Mouse (Mus musculus) left cerebral cortex, adult 9 months (tissue): ENCODE measurements around the gene Rfng.
"Not testable (repeated sequence)": the region's sequence is repeated elsewhere in the genome, so short reads cannot be mapped to it uniquely, and the experiment has no call there.

Experiments used
- DNase-seq, 2 experiments: peaks; one replicate each; pipeline ENCODE4 v3.0.0; 2022; ENCODE audit warnings: low spot score in 2 of 2

Gene Rfng

DNA sequence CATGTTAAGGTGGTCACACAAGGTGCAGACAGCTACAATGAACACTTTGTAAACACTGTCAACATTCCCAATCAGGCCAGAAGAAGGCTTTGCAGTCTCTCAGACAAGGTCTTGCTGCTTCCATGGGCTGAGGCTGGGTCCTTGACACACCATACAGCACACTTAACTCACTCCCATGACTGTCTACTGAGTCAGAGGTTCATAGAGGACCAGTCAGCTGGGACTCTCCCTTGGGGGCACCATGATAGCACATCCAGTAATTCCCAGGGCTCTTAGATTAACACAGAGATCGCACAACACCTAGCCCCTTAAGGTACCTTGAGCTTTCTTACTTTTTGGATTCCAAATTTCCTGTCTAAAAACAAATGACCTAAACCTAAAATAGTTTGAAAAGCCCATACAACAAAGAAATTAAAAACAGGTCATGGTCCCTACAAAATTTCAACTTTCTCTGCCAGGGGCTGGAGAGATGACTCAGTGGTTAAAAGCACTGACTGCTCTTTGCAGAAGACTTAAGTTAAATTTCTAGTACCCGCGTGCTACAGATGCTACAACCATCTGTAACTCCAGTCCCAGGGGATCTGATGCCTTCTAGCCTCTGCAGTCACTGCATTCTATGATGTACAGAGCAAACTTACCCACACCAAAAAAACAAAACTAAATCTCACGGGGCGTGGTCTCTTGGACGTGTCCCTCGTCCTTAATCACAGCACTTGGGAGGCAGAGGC lies 10.4 kb downstream of the Rfng start:
- no peak for DNase-seq

DNA sequence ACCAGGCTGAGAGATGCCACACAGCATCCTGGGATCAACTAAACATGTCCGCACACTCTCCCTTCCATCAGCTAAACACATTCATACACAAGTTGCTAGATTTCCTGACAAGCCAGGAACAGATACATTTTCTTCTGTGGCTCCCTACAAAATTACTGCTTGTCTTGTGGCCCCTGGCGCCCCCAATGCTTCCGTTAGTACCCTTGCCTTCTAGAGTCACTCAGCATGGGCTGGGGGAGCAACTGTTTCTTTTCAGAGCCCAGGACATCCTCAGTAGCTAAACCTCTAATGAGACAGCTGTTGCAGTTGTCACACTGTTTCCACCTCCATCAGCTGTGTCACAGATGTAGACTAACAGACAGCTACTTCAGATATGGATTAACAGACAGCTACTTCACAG lies 11.3 kb downstream of the Rfng start:
- DNase-seq = no peak

DNA sequence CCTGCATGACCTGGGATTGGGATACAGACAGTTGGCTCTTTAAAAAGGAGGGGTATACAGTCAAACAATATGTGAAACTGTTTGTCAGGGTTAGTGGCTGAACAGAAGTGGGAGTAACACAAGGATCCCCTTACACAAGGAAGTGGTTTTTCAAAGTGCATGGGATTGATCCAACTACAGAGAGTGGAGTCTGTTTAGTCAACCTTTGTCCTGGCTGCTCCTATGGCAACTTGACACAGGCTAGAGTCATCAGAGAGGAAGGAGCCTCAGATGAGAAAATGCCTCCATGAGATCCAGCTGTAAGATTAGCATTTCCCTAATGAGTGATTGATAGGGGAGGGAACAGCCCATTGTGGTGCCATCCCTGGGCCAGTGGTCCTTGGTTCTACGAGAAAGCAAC lies 15.8 kb downstream of the Rfng start:
- DNase-seq = no peak

DNA sequence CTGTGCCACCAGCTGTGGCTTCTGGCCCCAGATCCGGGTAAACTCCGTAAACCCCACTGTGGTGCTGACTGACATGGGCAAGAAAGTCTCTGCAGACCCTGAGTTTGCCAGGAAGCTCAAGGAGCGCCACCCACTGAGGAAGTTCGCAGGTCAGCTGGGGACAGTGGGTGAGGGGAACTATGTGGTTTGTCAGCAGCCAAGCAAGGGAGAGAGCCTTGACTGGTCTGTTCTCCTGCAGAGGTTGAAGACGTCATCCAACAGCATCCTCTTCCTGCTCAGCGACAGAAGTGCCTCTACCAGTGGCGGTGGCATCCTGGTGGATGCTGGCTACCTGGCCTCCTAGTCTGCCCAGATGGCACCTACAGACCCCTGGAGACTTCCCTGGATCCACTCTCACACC lies 17.0 kb downstream of the Rfng start:
- not testable (repeated sequence) for DNase-seq

DNA sequence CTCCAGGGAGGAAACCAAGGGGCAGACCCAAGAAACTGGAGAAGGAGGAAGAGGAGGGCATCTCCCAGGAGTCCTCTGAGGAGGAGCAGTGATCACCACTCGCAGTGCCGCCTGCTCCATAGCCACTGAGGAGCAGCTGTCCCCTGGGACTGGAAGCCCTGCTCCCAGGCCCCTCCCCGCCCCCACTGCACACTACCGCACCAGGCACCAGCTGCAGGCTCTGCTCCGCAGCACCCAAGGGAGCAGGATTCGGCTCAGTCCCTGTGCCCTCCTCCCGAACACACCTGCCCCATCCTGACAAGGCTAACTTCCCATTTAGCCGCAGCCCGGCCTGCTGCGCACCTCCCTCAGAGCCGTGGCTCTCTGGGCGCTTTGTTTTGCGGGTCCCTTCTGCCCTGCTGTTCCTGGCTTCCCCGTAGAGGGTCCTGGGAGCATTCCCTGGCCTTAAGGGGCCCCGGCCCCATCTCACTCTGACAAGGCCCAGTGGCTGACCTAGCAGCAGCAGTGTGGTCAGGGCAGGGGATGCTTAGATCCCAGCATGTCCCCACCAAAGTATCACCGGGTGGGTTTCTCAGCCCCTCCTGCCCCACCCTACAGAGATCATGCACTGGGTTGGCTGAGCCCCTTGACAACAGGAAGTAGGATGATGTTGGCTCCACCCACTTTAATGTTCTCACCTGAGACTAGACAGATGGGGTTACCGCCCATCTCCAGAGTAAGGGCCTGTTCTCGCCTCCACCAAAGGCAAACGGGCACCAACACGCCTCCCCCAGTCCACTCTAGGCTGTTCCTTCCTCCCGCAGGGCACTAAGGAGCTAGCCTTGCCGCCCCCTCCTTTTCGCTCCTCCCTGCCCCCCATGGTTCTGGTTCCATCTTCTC lies 20.6 kb downstream of the Rfng start:
- not testable (repeated sequence) for DNase-seq

DNA sequence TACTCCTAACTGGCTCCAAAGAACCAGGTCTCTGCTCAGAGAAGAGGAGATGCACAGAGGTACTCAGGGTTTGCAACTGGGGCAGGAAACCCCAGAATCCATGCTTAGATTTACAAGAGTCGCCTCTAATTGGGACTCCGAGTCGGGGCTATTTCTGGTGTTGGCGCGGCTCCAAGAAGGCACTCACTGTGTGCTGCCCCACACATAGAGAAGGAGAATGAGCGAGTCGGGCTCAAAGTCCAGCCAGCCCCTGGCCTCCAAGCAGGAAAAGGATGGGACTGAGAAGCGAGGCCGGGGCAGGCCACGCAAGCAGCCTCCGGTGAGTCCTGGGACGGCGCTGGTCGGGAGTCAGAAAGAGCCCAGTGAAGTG lies 21.4 kb downstream of the Rfng start, which contains the start of gene Hmga1b:
Hmga1b (plus strand) TSS at position 123 of the 370 bp plus-strand sequence.
- DNase-seq = not testable (repeated sequence)

DNA sequence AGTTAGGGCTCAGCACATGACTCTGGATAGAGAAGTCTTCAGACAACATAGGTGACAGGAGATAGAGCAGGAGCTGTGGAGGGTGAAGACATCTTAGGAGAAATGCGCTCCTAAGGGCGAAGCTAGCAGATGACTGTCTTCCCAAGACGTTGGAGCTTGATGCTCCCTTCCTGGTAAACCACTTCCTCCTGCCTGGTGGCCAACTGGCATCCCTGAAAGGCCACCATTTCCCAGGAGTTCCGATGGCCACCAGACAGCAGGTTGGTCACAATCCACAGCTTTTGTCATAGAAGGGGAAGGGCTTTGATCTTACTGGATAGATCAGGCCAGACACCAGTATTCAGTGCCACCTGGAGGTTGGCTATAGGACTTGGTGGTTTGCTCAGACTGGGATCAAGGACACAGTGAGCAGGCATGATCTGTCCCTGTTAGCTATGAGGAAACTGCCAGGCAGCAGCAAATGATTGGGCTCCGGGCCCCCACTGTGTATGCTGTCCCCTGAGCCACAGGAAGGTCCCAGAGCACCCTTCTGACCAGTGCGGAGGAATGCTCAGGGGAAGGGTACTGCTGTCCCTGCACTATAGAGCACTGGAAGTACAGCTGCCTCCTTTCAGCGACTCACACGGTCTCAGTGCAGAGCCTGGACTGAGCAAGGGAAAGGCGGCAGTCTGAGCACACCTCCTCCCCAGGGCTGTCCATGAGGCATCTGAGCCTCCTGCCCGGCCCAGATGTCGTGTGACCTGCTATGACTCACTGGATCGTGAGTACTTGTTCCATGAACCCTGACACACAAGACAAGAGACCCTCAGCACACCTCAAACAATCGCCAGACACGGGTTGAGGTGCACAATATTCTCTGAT lies 22.0 kb downstream of the Rfng start:
- DNase-seq = no peak

DNA sequence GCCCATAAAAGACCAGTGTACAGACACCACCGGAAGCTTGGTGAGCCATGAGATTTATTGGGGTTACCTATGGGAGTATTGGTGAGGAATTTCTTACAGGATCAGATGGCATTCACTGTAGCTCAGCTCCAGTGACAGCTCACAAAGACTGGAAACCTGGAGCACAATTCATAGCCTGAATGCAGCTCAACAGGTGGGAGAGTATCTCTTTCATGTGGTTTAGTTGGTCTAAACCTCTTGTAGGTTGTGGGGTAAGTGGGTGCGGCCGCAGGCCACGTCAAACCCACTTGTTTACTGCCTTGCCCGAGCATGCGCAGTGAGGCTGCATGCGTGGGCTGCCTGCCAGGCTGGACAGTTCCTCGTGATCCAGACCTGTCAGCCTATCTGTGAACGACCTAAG lies 23.8 kb downstream of the Rfng start:
- DNase-seq = no peak

DNA sequence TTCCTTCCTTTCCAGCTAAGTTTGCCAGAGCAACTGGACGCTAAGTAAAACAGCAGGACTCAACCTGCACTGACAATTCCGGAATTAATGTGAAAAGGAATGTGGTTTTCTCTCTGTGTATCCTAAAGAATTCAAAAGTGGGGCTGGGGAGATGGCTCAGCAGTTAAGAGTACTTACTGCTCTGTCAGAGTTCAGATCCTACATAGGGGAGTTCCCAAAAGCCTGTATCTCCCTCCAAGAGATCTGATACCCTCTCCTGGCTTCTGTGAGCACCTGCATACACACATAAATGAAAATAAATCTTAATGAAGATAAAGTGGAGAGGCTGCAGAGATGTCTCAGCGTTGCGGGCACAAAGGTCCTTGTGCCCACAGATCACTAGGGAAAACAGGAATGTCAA lies 32.4 kb downstream of the Rfng start:
- no peak for DNase-seq

DNA sequence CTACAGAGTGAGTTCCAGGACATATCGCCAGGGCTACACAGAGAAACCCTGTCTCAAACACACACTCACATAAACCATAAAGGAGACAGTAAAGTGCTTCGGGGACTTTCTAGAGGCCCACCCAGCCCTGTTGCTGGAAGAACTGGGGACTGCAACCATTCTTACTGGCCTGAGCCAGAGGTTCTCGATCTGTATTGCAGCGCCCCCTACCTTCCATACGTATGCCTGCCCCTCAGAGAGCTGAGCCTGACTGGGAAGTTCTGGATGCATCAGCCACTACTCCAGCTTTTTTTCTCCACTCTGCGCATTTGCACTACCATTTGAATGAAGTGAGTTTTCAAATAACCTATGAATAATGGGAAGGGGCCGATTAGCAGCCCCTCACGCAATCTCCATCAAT lies 34.6 kb downstream of the Rfng start:
- no peak for DNase-seq

DNA sequence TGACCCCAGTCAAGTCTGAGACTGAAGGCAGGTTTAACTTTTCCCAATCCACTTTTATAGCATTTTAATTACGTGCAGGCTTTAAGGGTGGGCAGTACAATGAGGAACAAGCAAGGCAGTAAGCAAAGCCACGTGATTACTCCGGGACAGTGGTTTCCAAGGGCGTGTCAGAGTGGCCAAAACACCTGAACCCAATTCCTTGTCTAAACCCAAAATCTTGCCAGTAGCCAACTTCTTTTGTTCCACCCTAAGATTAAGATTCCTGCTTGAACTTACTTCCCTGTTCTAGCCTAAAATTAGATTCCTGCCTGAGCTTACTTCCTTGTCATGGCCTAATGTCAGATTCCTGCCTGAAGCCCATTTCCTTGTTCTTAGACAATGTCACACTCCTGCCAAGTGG lies 36.0 kb downstream of the Rfng start:
- no peak for DNase-seq

DNA sequence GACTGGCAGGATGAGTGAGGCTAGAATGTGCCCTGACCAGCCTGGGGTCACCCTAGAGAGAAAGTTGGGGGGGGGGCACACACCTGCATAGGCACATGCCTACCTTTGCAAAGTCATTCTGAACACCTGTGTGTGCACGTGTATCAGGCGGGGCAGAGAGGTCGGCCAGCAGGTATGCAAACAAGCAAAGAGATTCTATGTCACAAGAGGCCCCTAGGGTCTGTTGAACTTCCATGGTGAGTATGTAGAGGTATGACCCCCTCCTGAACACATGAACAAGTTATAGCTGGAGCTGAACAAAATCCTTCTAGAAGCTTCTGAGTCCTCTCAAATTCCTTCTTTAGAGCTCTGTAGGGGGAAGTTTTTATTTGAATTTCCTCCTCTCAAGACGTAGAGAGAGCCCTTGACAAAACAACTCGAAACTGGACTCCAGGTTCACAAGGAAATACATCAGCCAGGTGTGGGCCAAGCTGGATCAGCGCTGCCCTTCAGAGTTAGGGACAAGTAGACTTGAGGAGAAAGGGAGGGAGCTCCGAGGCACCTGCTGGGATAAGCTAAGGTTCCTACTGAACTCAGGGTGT lies 39.8 kb downstream of the Rfng start:
- DNase-seq = no peak

DNA sequence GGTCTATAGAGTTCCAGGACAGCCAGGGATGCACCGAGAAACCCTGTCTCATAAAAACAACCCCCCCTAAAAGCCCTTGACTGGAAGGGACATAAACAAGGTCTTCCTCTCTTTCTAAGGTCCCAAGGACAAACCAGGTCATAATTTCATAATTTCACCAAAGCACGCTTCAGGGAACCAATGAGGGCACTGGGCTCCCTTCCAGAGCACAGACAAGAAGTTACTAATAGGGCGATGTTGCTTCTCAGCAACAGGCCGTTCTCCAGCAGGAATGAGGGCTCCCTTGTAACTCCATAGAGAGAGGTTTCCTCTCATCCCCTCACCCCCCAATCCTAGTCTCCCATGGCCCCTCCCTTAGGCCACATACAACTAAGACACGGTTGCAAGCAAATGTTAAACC lies 43.0 kb downstream of the Rfng start:
- no peak for DNase-seq

DNA sequence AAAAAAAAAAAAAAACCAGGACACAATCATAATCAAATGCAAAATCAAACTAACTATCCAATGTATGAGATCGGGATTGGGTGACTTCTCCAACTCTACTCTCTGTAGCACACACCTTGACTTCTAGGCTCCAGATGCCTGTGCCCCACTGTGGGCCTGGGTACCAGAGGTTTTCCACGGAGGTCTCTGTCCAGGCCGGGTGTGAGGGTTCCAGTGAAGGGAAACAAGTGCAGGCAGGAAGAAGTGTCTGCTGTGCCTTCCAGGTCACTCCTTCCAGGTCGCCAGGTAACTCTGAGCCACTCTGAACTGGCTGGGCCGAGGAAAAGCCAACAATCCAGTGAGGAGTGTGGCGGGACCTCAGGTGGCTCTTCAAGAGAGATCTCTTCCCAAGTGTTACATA lies 47.6 kb downstream of the Rfng start:
- DNase-seq = no peak

DNA sequence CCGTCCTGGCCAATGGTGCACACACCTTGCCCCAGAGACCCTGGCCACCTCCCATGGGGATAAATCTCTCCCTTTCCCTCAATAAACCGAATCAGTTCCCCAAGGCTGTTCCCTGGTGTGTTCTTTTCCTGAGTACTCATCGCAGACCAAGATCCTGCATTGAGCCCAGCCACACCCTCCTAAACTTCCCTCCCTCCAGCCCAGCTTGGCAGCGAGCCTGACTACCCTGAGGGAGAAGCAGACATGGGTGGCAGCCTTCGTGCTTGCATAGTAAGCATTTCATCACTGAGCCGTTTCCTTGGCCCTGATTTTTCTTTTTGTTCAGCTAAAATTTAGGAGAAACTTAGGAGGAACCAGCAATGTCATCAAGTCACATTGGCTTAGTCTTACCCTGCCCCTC lies 50.5 kb downstream of the Rfng start:
- no peak for DNase-seq

DNA sequence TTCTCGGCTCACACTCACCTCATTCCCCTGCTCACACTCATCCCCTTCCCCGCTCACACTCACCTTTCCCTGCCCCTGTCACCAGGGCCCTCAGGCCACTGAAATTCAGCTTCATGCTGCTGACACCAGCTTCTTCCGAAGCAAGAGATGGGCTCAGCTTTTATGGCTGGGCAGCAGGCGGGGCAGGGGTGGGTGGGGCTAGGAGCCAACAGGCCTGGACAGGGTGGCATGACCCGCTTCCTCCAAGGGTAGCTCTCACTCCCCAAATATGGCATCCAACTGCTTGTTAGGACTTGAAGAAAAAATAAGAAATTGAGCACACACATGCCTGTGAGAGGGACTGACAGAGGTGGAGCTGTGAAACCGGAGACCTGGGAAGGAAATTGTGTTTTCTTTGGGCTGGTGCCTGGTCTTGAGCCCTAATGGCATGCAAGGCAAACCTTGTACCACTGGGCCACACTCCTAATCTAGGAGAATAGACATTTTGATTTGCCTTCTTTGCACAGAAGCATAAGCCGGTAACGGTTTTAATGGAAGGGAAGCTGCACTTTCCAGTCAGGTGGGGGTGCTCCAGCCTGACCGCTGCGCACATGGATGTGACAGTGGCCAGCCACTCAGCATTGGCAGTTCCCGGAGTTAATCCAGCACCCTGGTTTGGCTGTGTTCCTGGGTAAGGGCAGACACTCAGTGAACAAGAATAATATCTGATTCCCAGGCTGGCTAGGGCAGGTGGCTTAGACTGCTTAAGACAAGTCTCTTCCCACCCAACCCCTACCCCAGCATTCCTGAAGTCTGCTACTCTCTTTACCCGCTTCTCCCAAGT lies 51.9 kb downstream of the Rfng start, which contains the start of gene Cbr2:
Cbr2 (minus strand) TSS at position 257 of the 823 bp plus-strand sequence.
- DNase-seq = no peak

DNA sequence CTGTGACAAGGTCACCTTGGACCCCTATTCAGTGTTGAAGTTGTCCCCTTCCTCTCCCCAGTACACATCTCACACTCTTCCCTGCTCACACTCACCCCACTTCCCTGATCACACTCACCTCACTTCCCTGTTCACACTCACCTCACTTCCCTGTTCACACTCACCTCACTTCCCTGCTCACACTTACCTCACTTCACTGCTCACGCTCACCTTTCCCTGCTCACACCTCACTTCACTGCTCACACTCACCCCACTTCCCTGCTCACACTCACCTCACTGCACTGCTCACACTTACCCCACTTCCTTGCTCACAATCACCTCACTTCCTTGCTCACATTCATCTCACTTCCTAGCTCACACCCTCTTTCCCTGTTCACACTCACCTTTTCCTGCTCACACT lies 52.6 kb downstream of the Rfng start:
- DNase-seq = no peak
